Mouse (Mus musculus) mesoderm, embryonic 11.5 days (tissue): ENCODE results near the gene Ceacam19.

Source experiments
- DNase-seq: peaks from one replicate; pipeline ENCODE4 v3.0.0-alpha.2; 2012; ENCODE audit warnings: low read depth, low spot score

Ceacam19 gene

DNA sequence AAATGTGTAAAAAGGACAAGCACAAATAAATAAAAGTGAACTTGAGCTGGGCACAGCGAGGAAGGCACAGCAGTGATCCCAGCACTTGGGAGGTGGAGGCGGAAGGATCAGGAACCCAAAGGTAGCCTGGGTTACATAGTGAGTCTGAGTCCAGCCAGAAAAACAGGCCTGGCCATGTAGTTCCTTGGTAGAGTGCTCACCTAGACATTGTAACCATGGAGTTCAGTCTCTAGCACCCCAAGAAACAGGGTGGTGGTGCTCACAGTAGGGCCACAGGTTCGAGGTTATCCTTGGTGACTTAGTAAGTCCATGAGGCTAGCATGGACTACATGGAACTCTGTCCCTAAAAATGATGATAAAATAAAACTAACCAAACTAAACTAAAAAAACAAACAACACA, 46.8 kb downstream of the Ceacam19 start:
- DNase-seq = no peak

DNA sequence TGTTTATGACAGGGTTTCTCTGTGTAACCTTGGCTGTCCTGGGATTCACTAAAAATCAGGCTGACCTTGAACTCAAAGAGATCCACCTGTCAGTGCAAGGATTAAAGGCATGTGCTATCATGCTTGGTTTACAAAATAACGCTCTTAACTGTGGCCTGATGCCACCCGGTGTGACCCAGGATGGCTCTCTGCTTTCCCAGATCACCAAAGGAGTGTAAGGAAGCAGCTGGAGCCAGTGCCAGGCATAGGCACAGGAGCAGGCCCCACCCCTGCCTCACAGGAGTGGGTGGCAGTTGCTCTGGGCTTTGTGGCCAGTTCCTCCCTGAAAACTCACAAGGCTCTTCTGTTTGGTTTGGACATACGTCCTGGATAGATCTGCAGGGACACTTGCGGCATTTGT, 47.4 kb downstream of the Ceacam19 start:
- DNase-seq = no peak

DNA sequence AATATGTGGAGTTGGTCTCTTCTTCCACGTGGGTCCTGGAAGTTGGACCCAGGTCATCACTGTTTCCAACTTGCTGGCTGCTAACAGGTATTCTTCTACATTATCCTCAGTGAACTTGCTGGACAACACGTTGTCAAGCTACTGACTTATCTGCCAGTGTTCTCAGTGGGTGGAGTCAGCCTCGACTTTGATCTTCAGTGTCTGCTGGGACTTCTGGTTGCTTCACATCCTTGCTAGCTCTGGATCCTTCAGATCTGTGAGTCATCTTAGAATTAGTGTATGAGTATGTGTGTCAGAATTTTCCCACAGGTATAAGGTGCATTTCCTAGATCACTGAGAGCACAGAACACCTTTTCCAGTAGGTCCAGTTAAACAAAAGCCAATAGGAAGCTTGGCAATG, 50.9 kb downstream of the Ceacam19 start:
- DNase-seq = no peak

DNA sequence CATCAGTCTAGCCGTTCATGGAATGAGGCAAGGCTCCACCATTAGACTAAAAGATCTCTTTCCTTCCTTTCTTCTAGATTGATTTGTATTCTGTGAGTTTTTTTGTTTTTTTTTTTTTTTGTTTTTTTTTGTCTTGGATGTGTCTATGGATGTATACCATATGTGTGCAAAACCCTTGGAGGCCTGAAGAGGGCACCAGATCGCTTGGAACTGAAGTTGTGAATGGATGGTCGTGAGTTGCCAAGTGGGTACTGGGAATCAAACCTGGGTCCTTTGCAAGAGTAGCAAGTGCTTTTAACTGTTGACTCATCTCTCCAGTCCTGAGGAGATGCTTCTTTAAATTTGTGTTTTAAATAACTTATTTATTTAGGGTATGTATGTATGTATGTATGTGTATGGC, 53.7 kb downstream of the Ceacam19 start:
- DNase-seq = no peak

DNA sequence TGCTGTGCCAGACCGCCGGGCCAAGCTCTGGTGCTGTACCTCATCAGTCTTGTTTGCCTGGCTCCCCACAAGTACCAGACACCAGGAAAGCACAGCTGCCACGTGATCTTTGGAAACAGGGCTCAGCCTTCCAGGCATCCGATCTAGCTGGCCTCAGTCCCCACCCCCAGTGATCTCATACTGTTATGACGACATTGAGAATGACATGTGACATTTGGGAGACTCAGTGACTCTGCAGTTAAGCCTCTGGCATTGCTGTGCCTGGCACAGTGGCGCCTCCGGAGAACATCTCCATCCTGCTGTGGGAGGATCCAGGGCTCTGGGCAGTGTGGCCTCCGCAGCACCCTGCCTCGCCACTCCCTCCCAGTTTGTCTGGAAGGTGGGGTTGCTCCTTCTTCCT, 55.9 kb downstream of the Ceacam19 start:
- DNase-seq = no peak

DNA sequence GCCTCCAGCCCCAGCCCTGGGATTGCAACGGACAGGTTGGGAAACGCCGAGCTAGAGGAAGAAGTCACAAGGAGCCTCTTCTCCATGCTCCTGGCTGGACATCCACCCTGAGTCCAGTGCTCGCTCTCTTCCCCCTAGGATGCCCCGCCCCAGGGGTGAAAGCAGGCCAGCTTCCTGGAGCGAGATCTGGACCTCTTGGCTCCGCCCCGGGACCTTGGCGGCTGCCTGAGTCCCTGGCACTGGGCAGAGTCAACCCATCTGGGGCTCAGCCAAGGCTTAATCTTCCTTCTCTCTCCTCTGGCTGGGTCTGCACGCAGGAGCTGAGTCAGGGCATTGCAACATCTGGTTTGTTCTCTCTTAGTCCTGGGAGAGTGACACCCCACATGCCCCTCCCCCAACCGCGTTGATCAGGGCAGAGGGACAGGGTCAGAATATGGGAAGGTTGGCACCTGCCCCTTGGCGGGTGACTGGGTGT, 57.0 kb downstream of the Ceacam19 start:
- DNase-seq = no peak

DNA sequence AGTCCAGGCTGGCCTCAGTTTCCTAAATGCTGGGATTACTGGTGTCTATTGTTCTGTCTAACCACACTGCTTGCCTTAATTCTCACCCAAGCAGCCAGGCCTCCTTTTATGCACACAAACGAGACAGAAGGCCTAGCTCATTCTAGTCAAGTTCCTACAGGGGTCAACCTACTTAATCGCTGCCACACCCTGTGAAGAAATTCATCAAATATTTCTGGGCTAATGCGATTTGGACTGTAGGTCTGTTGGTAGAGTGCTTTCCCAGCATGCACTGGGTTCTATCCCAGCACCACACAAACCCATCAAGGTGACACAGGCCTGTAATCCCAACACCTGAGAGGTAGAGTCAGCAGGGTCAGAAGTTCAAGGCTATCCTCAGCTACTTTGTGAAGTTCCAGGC, 58.1 kb downstream of the Ceacam19 start:
- DNase-seq = no peak

DNA sequence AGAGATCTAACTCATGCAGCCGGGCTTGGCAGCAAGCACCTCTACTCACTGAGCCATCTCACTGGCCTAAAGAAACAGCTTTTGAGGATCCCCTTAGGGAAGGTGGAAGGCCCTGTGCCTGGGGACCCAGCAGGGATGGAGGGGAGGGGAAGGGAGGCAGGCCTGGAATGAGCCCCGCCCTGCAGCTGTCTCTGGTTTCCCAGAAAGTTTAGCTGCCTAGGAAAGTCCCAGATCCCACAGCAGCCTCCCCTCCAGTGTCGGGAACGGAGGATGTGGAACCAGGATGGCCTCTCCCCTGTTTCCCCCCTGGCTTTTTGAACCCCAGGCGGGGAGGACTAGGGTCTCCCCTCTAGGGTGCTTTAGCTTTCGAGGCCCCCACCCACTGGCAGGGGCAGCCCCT, 61.0 kb downstream of the Ceacam19 start:
- no peak for DNase-seq
